Mouse (Mus musculus): Measurements from ENCODE around the gene Stk32b.

The Stk32b gene

DNA sequence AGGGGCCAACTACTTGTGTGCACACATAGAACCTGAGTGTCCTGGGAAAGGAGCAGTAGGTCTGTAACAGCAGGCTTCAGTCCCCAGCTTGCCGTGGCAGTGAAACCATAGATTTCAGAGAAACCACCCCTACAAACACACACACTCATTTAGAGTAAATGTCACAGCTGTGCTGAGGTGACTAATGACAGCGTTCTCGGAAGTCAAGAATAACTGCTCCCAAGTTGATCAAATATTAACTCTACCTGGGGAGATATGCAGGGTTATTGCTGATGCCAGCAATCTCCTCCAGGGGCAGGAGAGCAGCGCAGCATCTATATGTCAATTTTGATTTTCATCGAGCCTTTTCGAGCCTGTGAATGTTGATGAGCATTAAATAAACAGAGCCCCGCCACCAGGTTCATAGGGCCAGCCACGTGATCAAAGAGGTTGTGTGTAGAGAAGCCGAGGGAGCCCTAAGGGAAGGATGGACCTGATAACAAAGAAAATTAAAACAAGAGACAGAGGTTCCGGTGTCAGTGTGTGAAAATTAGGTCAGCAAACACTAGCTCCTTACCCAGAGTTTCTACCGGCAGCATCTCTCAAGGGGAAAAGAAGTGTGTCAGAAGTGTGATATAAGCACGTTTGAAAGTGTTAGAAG is 210.0 kb downstream of the Stk32b start:
- no peak for DNase-seq

DNA sequence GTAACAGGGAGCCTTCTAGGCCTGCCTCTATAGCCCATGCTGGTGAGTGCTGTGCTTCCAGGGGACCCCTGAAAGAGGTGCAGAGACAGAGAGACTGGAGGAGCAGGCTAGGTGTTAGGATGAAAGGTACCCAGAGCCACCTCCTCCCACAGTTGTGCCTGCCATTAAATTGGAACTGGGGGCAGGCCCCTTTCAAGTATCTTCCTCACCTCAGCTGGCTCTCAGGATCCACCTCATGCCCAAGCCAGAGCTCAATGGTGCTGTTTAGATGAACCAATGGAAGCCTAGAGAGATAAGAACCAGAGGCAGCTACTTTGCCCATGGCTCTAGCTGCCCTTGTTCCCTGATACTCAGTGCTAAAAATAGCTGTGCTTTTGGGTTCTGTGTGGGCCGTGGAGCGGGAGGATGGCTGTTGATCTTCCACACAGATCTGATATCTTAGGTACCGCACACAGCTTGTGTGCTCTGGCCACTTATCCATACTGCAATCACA is 221.9 kb downstream of the Stk32b start:
- no peak for DNase-seq

DNA sequence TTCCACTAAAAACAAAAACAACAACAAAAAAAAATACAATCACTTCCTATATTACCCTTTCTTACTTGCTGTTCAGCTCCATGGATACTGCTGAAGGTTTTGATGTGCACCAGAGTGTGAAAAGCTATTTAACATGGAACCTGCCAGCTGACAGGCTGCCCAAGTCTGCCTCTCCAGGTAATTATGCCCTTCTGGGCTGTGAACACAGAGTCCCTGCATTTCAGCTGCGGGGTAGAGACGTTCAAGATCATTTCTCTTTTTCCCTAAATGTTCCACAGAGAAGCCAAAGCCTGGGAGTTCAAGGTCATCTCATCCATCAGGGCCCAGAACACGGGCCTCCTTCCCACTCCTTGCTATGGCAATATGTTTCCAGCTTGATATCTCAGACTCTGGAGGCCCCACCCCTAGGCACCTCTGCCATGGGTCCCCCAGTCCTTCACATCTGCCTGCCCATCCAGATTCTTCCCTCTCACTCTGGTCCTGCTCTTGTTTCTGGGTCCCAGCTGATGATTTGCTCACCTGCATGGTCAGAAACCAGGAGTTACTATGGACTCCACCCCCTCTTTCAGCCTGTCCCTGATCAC is 244.9 kb downstream of the Stk32b start:
- no peak for DNase-seq

DNA sequence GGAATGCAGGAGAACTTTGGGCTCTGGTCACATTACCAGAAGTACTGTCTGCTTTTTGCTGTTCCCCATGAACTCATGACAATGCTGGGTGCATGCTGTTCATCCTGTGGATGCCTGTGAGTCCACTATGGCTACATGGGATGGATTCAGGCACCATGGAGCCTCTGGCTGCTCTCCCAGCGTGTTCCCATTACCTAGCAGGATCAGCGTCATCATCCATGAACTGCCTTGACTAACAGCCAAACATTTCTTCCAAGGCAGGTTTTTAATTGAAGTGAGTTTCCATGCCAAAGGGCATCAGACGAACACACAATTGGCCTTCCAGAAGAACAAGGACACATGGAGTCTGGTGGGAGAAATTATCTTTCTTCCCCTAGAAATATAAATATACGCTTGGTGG is 245.4 kb downstream of the Stk32b start:
- DNase-seq = no peak

DNA sequence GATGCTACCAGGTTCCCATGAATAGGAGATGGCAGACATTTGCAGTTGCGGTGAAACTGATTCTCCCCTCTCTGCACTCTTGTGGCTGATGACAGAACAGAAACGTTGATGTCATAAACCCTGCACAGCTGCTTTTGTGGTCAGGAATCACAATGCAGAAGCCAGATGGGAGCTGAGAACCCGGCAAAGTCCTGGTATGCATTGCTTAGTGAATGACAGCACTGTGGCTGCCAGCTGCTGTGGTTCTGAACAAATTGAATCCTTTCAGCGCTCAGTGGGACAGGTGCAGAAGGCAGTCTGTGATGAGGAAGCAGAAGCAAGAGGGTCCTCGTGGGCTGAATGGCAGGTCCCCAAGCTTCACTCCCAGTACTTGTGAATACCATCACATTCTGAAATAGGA is 247.9 kb downstream of the Stk32b start:
- no peak for DNase-seq

GRCm38 (mm10) chr5:37467646-37468045 is 249.3 kb downstream of the Stk32b start:
- DNase-seq = no peak

- no peak for DNase-seq
Measured at GRCm38 (mm10) chr5:37465461-37465860, 251.5 kb downstream of the Stk32b start.

- no peak for DNase-seq
Measured at GRCm38 (mm10) chr5:37458236-37458635, 258.7 kb downstream of the Stk32b start.

- no peak for DNase-seq
Measured at GRCm38 (mm10) chr5:37457831-37458230, 259.1 kb downstream of the Stk32b start.

DNA sequence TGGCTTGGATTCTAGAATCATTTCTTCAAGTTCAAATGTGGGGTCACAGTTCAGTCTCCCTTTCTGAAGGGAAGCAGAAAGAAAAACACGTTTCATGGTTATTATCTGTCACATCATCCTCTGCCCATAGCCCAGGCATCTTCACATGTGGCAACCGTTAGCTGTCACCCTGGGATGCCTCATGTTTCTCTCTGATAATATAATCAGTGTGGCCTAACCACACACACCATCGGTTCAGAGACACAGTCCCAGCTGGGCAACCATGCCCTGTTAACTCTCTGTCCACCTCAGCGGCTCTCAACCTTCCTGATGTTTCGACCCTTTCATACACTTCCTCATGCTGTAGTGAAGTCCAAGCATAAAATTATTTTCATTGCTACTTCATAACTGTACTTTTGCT is 259.8 kb downstream of the Stk32b start:
- DNase-seq = no peak

DNA sequence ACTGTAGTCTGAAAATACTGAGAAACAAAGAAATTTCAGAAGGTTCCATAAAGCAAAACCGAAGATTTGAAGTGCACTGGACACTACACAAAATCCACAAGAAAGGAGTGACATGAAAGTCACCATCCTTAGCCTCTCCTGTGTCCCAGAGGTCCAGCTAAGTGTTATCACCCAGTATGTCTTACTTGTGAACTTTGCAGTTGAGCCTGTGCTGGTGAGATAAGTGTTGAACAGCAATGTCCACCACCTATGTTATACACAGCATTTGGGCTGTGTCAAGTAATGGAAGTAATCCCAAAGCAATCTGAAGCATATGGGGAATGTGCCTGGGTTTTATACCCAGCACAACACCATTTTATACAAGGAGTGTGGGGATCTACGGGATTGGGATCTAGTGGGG is 260.4 kb downstream of the Stk32b start:
- no peak for DNase-seq

GRCm38 (mm10) chr5:37447546-37447945 is 269.4 kb downstream of the Stk32b start:
- no peak for DNase-seq

GRCm38 (mm10) chr5:37442767-37443166 is 274.2 kb downstream of the Stk32b start:
- no peak for DNase-seq

DNA sequence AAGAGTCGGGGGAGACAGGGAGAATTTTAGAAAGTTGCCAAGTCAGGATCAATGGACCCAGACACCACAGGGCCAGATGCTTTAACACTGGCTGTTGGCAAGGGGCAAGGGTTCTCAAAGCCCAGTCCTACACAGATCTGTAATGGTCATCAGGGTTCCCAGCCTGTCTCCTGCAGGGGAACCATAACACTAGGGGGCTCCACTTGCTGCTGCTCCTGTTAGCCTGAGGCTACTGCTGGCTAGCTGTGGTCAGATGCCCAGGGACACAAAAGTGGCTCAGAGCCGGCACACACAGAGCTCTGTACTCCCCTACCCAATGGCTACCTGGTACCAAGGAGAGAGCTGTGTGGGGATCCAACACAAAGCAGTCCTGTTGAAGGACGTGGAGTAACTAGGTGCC is 281.6 kb downstream of the Stk32b start:
- DNase-seq = no peak

GRCm38 (mm10) chr5:37427210-37427609 is 289.8 kb downstream of the Stk32b start:
- no peak for DNase-seq

DNA sequence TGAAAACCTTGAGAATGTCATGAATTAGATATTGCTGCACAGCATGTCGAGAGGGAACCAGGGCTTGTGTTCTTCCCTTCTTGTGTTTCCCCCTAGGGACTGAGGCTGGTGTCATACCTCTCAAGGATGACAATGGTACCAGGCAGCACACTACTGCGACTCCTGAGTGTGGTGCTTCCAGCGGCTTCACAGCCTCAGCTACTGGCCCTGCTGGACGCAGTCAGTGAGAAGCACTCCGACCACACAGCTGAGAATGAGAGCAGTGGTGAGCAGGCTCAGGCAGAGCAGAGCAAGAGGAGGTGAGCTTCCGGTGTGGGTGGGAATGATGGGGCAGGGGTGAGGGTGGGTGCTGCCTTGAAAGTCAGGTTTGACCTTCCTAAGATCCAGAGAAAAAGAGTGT is 297.9 kb downstream of the Stk32b start:
- no peak for DNase-seq
